Mouse (Mus musculus): Measurements from ENCODE around the gene P4ha1.

GRCm38 (mm10) chr10:59308993-59309715 lies 13.9 kb upstream of the P4ha1 start:
- no peak for TF ChIP-seq GATA1 (IDR thresholded peaks at IDR 0.05; ENCODE audit: low read length)
- no peak for TF ChIP-seq TAL1 (IDR thresholded peaks at IDR 0.05; ENCODE audit: low read length)

All from erythroblast, embryonic 14.5 days (primary cell).